Mouse (Mus musculus) kidney, adult 9 months (tissue): Measurements from ENCODE around the gene Stau1.
"Not testable (repeated sequence)": the region's sequence is repeated elsewhere in the genome, so short reads cannot be mapped to it uniquely, and the experiment has no call there.

Experiments
- DNase-seq: peaks from one replicate; pipeline ENCODE4 v3.0.0; 2022

The Stau1 gene

GRCm38 (mm10) chr2:166995796-166996532, at the start of gene Stau1:
Gene Stau1 (minus strand): TSS chr2:166996299.
- DNase-seq = peak; percentile 96

GRCm38 (mm10) chr2:167043400-167044121, 47.5 kb upstream of the Stau1 start:
- no peak for DNase-seq

- no peak for DNase-seq
Measured at GRCm38 (mm10) chr2:167039386-167039785, 43.3 kb upstream of the Stau1 start.

- DNase-seq = no peak
Measured at GRCm38 (mm10) chr2:167038716-167039115, 42.6 kb upstream of the Stau1 start.

GRCm38 (mm10) chr2:167038297-167038696, 42.2 kb upstream of the Stau1 start:
- DNase-seq = no peak

GRCm38 (mm10) chr2:167037710-167038109, 41.6 kb upstream of the Stau1 start:
- no peak for DNase-seq

- DNase-seq = no peak
Measured at GRCm38 (mm10) chr2:167030507-167030906, 34.4 kb upstream of the Stau1 start.

- DNase-seq = no peak
Measured at GRCm38 (mm10) chr2:167028553-167028952, 32.5 kb upstream of the Stau1 start.

- DNase-seq = no peak
Measured at GRCm38 (mm10) chr2:167019396-167019795, 23.3 kb upstream of the Stau1 start.

GRCm38 (mm10) chr2:167015382-167015718, 19.3 kb upstream of the Stau1 start:
- no peak for DNase-seq

- peak; percentile 93 for DNase-seq
Measured at GRCm38 (mm10) chr2:167014702-167015381, 18.7 kb upstream of the Stau1 start, which contains the start of gene Ddx27. Gene Ddx27 (plus strand): TSS chr2:167015193.

GRCm38 (mm10) chr2:167010546-167010945, 14.4 kb upstream of the Stau1 start:
- DNase-seq = no peak

GRCm38 (mm10) chr2:167009483-167009882, 13.4 kb upstream of the Stau1 start:
- DNase-seq = no peak

GRCm38 (mm10) chr2:167007565-167007964, 11.5 kb upstream of the Stau1 start:
- DNase-seq = not testable (repeated sequence)

GRCm38 (mm10) chr2:167007001-167007491, 10.9 kb upstream of the Stau1 start:
- DNase-seq = no peak

- peak; percentile 36 for DNase-seq
Measured at GRCm38 (mm10) chr2:167006355-167006754, 10.3 kb upstream of the Stau1 start.

GRCm38 (mm10) chr2:167004099-167004854, 8.2 kb upstream of the Stau1 start:
- peak; percentile 90 for DNase-seq

GRCm38 (mm10) chr2:167001486-167001885, 5.4 kb upstream of the Stau1 start:
- DNase-seq = no peak

- DNase-seq = no peak
Measured at GRCm38 (mm10) chr2:166996533-166996894, 415 bp upstream of the Stau1 start.

GRCm38 (mm10) chr2:166995021-166995795, 891 bp downstream of the Stau1 start:
- peak; percentile 29 for DNase-seq

GRCm38 (mm10) chr2:166991945-166992344, 4.2 kb downstream of the Stau1 start:
- DNase-seq = peak; percentile 30

- DNase-seq = no peak
Measured at GRCm38 (mm10) chr2:166990861-166991260, 5.2 kb downstream of the Stau1 start.
